Mouse (Mus musculus): ENCODE results near the gene Tmem174. TPM values are rescaled to one million over a fixed set of nuclear protein-coding genes. Genes with fewer than 3 reads are reported as not detected.

Gene Tmem174
- total RNA-seq, 4 experiments from 2014 or later, result not detected

GRCm38 (mm10) chr13:98633641-98634484 lies 3.3 kb downstream of the Tmem174 start:
- no peak for DNase-seq (ENCODE audit: low spot score)

- no peak for DNase-seq (ENCODE audit: low spot score)
Measured at GRCm38 (mm10) chr13:98632306-98632942, 4.8 kb downstream of the Tmem174 start.

DNA sequence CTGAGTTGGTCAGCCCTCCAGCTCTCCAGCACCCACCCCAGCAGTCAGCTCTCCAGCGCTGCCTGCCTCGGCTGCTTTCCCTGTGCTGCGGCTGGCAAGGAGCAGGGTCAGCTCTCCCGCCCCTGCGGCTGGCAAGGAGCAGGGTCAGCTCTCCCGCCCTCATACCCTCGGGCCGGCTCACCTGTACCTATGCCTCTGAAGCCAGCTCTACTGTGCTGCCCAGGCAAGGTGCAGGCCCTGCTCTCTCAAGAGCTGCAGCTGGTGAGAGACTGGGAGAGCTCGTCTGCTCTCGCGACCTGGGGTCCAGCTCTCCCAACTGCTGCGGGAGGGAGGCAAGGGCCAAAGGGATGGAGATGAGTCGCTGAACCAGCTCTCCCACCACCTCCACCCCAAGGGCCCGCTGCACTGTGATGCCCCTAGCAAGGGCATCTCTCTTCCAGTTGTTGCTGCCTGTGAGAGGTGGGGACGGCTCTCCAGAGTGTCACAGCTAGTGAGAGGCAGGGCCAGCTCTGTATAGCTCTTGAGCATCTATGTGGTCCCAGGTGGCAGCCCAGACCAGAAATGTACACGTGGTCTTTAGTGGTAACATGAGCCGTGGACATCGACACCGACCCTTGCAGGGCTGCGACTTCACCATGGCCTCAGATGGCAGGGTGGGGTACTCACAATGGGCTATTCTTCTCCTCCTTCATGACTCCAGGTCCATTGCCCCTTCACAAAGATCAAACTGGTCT lies 5.9 kb downstream of the Tmem174 start:
- DNase-seq (ENCODE audit: low spot score), result no peak

DNA sequence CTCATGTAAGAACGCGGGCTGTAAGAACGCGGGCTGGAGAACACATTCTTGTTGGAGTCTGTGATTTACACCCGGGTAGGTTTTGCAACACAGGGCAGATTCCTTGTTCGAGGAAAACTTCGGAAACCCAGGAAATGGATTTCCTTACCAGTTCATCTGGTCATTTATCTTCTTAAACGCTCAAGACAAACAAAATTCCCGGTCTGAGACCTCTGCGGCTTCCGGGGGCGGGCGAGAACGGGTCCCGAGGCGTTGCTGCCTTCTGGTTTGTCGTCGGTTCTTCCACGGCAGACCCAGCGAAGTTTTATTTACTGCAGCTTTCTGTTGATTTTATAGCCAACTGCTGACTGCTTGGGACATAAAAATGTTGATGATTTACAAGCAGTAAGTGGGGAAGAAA lies 10.5 kb downstream of the Tmem174 start:
- DNase-seq (ENCODE audit: low spot score), result no peak

DNA sequence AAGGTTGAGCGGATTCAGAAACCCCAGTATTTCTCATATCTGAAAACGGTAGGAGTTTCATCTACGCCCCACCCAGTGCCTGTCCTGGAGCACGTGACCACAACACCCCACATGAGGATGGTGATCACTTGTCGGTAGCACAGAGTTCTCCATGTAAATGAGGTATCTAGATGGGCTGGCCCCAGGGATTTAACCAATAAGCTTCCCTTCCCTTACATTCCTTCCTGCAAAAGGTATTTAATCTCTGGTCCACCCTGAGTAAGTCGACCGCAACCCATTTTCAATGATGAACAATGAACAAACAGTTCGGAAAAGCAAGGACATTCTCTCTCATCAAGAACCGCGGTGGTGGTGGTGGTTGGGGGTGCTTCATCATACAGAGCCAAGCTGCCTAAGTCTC lies 12.7 kb downstream of the Tmem174 start:
- no peak for DNase-seq (ENCODE audit: low spot score)

- DNase-seq (ENCODE audit: low spot score), result no peak
Measured at GRCm38 (mm10) chr13:98622881-98623549, 14.2 kb downstream of the Tmem174 start.

- DNase-seq (ENCODE audit: low spot score), result no peak
Measured at GRCm38 (mm10) chr13:98617429-98618067, 19.7 kb downstream of the Tmem174 start.

GRCm38 (mm10) chr13:98607885-98608477 lies 29.2 kb downstream of the Tmem174 start:
- no peak for DNase-seq (ENCODE audit: low spot score)

GRCm38 (mm10) chr13:98603799-98604198 lies 33.4 kb downstream of the Tmem174 start:
- DNase-seq (ENCODE audit: low spot score), result no peak

DNA sequence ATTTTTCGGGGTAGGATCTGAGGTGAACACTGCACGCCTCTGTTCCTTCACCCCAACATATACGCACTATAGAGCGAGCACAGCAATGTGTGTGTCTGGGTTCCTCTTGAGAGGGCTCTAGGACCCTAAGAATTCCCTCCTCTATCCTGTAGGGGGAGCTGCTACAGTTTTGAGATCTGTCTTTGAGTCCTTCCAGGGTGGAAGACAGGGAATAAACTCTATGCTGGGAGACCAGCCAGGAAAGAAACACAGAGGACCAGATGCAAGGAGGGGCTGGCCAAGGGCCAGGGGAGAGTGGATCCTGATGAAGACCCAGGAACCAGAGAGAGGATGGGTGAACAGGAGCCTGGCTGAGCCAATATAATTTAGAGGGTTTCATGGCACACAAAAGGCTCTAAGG lies 40.5 kb downstream of the Tmem174 start:
- DNase-seq (ENCODE audit: low spot score), result peak; percentile 18

DNA sequence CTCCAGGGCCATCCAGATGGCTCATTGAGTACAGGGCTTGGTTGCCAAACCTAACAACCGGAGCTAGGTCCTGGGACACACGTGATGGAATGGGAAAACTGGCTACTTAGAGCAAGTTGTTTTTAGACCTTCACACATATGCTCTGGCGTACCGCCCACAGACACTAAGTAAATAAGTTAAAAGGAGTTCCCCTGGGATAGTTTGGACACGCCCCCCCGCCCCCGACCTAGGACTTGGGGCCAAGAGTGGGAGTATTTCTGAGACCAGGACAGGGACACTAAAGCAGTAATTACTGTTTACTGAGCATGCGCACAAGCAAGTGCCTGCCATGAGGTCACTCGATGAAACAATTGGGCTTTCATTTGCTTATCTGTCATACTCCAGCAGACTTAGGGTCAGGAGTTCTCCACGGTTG lies 42.5 kb downstream of the Tmem174 start:
- DNase-seq (ENCODE audit: low spot score), result no peak

DNA sequence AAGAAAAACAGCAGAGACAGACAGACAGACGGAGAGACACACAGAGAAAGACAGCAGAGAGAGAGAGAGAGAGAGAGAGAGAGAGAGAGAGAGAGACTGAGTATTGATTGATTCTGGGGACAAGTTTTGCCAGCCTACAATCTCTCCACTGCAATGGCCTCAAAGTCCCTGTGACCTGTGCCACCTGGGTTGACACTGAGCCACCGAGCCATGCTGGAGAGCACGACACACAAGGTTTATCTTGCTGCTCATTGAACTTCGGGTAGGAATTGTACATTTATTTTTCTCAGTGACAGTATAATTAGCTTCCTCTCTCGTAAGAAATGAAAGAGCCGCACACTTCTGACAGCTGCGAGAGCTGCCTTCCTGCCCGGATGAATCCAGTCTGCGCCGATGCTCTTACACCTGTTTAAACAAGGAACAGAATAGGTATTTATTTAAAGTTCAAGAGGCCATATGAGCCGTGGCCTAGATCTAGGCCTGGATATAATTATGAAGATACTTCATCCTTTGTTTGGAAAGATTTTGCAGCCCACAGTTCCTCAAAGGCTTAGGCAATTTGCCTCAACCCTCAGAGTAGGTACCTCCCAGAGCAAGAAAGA lies 43.2 kb downstream of the Tmem174 start:
- no peak for DNase-seq (ENCODE audit: low spot score)

DNA sequence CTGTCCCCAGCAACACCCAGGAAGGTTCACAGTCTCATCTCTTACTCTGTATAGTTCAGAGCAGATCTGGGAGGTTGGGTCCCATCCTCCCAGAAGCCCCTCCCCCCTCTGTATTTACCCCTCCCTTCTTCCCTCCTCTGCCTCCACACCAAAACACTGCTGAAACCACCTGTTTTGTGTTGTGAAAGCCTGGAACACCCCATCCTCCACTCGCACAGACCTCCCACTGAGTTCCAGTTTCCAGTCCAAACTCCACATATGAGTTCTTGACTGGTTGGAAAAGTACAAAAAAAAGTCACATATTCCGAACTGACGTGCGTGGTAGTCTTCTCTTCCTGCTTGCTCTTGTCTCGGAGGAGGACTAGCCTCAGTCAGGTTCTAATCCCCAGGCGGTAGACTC lies 45.8 kb downstream of the Tmem174 start:
- no peak for DNase-seq (ENCODE audit: low spot score)

- no peak for DNase-seq (ENCODE audit: low spot score)
Measured at GRCm38 (mm10) chr13:98590693-98591389, 46.4 kb downstream of the Tmem174 start.

DNA sequence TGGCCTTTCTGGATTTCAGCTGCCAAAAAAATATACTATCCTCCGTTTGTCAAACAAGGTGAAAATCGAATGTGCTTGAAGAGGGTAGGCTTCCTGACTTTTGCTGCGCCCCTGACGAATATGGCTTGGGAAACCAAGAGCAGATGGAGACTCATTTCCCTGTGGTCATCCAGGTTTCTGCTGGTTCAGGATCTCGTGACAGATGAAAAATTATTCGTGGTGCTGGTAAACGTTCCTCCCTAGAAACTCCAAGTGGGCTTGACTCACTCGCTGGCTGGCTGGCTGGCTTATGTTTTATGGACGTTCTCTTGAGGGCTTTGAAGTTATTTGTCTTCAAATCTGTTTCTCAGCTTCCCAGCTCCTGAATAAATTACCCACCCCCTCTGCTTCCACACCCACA lies 47.6 kb downstream of the Tmem174 start:
- DNase-seq (ENCODE audit: low spot score), result no peak

DNA sequence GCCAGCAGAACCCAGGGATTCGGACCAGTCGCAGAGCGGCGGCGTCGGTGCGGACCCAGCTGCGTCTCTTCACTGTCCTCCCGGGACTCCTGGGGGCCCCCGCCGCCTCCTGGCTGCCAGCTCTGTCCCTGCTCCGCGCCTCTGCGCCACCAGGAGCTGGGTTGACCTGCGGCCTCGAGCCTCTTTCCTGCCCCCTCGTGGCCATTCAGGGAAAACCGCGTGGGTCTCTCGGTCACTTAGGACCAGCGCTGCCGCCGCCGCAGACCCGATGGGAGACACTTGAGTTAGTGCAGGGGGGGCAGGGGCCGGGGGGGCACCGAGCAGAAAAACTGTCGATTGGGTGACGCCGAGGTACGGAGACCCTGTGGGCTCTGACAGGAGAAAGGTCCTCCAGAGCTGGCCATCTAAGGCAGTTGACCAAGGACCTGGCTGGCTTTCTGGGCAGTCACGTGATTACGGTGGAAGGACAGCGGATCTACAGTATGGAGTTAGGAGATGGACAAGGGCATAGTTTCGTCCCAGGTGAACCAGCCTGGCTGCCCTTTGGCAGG lies 48.2 kb downstream of the Tmem174 start:
- peak; percentile 58 for DNase-seq (ENCODE audit: low spot score)

DNA sequence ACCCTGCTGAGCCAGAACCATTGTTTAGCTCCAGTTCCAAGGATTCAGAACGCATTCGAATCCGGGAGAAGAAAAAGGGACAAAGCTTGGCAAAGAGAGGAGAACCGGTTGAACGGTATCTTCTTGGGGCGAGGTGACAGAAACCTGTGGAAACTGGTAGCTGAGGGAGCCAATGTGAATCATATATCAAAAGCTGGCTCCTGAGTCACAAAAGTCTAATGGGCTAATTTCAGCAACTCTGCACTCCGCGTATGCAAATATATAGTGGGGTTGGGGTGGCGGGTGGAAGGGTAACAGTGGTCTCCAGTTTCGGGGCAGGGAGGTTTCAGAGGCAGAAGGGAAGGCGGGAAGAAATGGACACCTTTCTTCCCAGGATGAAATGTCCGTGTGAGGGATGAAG lies 48.7 kb downstream of the Tmem174 start:
- DNase-seq (ENCODE audit: low spot score), result no peak

DNA sequence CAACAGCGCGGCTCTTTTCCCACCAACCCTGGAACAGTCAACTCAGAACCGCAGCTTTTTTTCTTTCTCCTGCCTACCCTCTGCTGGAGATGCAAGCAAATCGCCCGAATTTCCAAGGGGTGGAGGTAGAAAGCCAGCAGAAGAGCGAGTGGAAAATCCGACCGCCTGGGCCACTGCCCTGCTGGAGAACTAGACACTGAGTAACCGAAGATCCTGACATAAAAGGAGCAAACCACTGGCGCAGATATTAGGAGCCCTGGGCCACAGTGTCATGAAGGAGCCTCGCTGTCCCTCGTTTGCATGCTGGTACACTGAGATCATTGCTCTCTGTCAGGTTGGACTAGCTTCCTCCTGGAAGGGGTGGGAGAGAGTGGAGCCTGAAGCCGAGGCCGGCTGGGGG lies 49.6 kb downstream of the Tmem174 start:
- DNase-seq (ENCODE audit: low spot score), result no peak

DNA sequence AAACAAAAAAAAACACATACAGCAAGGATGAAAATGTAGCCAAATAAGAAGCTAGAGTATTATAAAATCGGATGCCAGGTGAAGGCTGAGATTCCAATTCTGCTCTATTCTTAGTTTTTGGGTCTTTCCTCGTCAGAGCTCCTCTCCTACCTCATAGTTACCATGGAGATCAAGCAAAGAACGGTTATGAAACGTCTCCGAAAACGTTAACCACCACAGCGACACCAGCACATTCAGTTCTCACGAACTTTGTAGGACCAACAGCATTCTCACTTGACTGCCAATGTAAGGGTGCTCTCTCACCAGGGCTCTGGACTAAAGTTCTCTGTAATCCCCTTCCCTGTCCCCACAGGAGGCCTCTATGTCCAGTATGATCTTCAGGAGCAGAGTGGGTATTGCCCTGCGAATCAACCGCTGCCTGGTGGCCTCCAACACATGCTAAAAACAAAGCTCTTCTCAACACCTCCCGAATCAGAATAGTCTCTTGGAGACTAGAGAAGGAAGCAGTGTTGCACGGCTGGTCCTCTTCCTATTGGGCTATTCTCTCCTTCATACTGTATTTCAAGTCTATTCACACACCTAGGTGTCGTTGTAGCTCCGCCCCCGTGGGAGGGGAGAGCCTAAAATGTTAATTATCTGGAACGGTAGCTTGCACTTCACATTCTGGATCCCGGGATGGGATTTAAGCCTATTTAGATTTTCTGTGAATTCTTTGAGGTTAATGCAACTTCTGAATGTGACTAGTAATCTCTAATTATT lies 50.2 kb downstream of the Tmem174 start:
- no peak for DNase-seq (ENCODE audit: low spot score)

Data from heart, adult 8-10 months (tissue).